Mouse (Mus musculus): ENCODE results near the gene Slco2a1. TPM values are rescaled to one million over a fixed set of nuclear protein-coding genes. Genes with fewer than 3 reads are reported as not detected.
A peak's percentile ranks its signal among the peaks of the same experiment; 100 is the strongest.

The Slco2a1 gene
- polyA plus RNA-seq, 1 experiment from 2014 or later = 0.81 TPM

- H3K9me3 ChIP-seq = no peaks in the 10 kb centered on the region
- WGBS = 54% methylated on average over 6 of the region's 6 CpGs
- H3K36me3 ChIP-seq = no peaks in the 10 kb centered on the region
- H3K27ac ChIP-seq = peak overlapping the region; percentile 67
- peaks cover 39% of the 10 kb centered on the region for H3K4me1 ChIP-seq (replicated peaks)
- no peak overlapping the region for H3K4me3 ChIP-seq (replicated peaks)
- no peaks in the 10 kb centered on the region for H3K27me3 ChIP-seq
- no peak overlapping the region for H3K9ac ChIP-seq (replicated peaks)
- ATAC-seq = peak; percentile 86
- no peak overlapping the region for H3K4me2 ChIP-seq (replicated peaks)
These were observed 2.0 kb downstream of the Slco2a1 start for GRCm38 (mm10) chr9:102990306-102991133.

- H3K9ac ChIP-seq (replicated peaks) = no peak overlapping the region
- no peaks in the 10 kb centered on the region for H3K9me3 ChIP-seq
- H3K27ac ChIP-seq = peak overlapping the region; percentile 67; the same call in 1 of the 2 replicates
- no peak overlapping the region for H3K4me2 ChIP-seq (replicated peaks)
- ATAC-seq = no peak
- no peak overlapping the region for H3K4me3 ChIP-seq (replicated peaks)
- H3K27me3 ChIP-seq = no peaks in the 10 kb centered on the region
- 81% methylated on average over 4 of the region's 4 CpGs for WGBS
- peaks cover 39% of the 10 kb centered on the region for H3K4me1 ChIP-seq (replicated peaks)
- no peaks in the 10 kb centered on the region for H3K36me3 ChIP-seq
These were observed 2.6 kb downstream of the Slco2a1 start for GRCm38 (mm10) chr9:102991134-102991406.

- WGBS = 20% methylated on average over 6 of the region's 6 CpGs
- Histone ChIP-seq H3K27me3 (no peaks in the 10 kb centered on the region), H3K9me3 (no peaks in the 10 kb centered on the region), H3K9ac (replicated peaks) (no peak overlapping the region), H3K36me3 (no peaks in the 10 kb centered on the region), H3K4me1 (replicated peaks) (peaks cover 39% of the 10 kb centered on the region), H3K4me2 (replicated peaks) (no peak overlapping the region), H3K27ac (0 out of 2 replicates have a peak overlapping the region, but pooled peaks have one; percentile 37), H3K4me3 (replicated peaks) (no peak overlapping the region)
- ATAC-seq = no peak
These were observed 4.4 kb downstream of the Slco2a1 start for GRCm38 (mm10) chr9:102992877-102993276.

GRCm38 (mm10) chr9:102993764-102994163, 5.3 kb downstream of the Slco2a1 start:
- H3K4me1 ChIP-seq (replicated peaks) = peaks cover 39% of the 10 kb centered on the region
- H3K27ac ChIP-seq = no peak overlapping the region
- no peak overlapping the region for H3K9ac ChIP-seq (replicated peaks)
- H3K36me3 ChIP-seq = no peaks in the 10 kb centered on the region
- no peak for ATAC-seq
- 0 out of 2 replicates have a peak, but pooled peaks cover 3% of the 10 kb centered on the region for H3K27me3 ChIP-seq
- no peak overlapping the region for H3K4me2 ChIP-seq (replicated peaks)
- H3K9me3 ChIP-seq = no peaks in the 10 kb centered on the region
- 79% methylated on average over 5 of the region's 5 CpGs for WGBS
- H3K4me3 ChIP-seq (replicated peaks) = no peak overlapping the region

GRCm38 (mm10) chr9:102995800-102996635, 7.5 kb downstream of the Slco2a1 start:
- 93% methylated on average over 12 of the region's 12 CpGs for WGBS
- no peak for ATAC-seq

GRCm38 (mm10) chr9:103000384-103000783, 11.9 kb downstream of the Slco2a1 start:
- H3K9me3 ChIP-seq = no peaks in the 10 kb centered on the region
- H3K4me2 ChIP-seq (replicated peaks) = no peak overlapping the region
- no peaks in the 10 kb centered on the region for H3K36me3 ChIP-seq
- no peak overlapping the region for H3K9ac ChIP-seq (replicated peaks)
- ATAC-seq = no peak
- H3K27me3 ChIP-seq = 0 out of 2 replicates have a peak, but pooled peaks cover 3% of the 10 kb centered on the region
- 77% methylated on average over 7 of the region's 7 CpGs for WGBS
- no peaks in the 10 kb centered on the region for H3K4me1 ChIP-seq (replicated peaks)
- H3K27ac ChIP-seq = no peak overlapping the region
- no peak overlapping the region for H3K4me3 ChIP-seq (replicated peaks)

More at GRCm38 (mm10) chr9:102995800-102996635, 7.5 kb downstream of the Slco2a1 start:
- Histone ChIP-seq H3K4me2 (replicated peaks) (no peak overlapping the region), H3K27me3 (0 out of 2 replicates have a peak, but pooled peaks cover 3% of the 10 kb centered on the region), H3K4me1 (replicated peaks) (peaks cover 17% of the 10 kb centered on the region), H3K9me3 (no peaks in the 10 kb centered on the region), H3K27ac (no peak overlapping the region), H3K36me3 (no peaks in the 10 kb centered on the region), H3K9ac (replicated peaks) (no peak overlapping the region), H3K4me3 (replicated peaks) (no peak overlapping the region)

GRCm38 (mm10) chr9:103004343-103004742, 15.8 kb downstream of the Slco2a1 start:
- Histone ChIP-seq H3K4me3 (replicated peaks) (no peak overlapping the region), H3K9ac (replicated peaks) (no peak overlapping the region), H3K4me1 (replicated peaks) (peaks cover 14% of the 10 kb centered on the region), H3K9me3 (no peaks in the 10 kb centered on the region), H3K27me3 (peaks cover 32% of the 10 kb centered on the region), H3K4me2 (replicated peaks) (no peak overlapping the region), H3K36me3 (no peaks in the 10 kb centered on the region), H3K27ac (no peak overlapping the region)
- no peak for ATAC-seq
- 88% methylated on average over 6 of the region's 6 CpGs for WGBS

GRCm38 (mm10) chr9:103007699-103008078, 19.2 kb downstream of the Slco2a1 start:
- peak; percentile 68 for ATAC-seq
- H3K4me2 ChIP-seq (replicated peaks) = peak overlapping the region; percentile 83
- H3K4me3 ChIP-seq (replicated peaks) = peak overlapping the region; percentile 43
- 3% methylated on average over 15 of the region's 15 CpGs for WGBS
- no peaks in the 10 kb centered on the region for H3K36me3 ChIP-seq
- H3K9me3 ChIP-seq = no peaks in the 10 kb centered on the region
- H3K4me1 ChIP-seq (replicated peaks) = peaks cover 14% of the 10 kb centered on the region
- peaks cover 44% of the 10 kb centered on the region for H3K27me3 ChIP-seq
- no peak overlapping the region for H3K27ac ChIP-seq
- peak overlapping the region; percentile 58 for H3K9ac ChIP-seq (replicated peaks)

GRCm38 (mm10) chr9:103008079-103008855, 19.8 kb downstream of the Slco2a1 start:
- ATAC-seq = peak; percentile 78
- no peaks in the 10 kb centered on the region for H3K36me3 ChIP-seq
- H3K4me2 ChIP-seq (replicated peaks) = peak overlapping the region; percentile 83
- no peaks in the 10 kb centered on the region for H3K9me3 ChIP-seq
- 2% methylated on average over 49 of the region's 50 CpGs for WGBS
- peak overlapping the region; percentile 43 for H3K4me3 ChIP-seq (replicated peaks)
- H3K27ac ChIP-seq = no peak overlapping the region
- H3K9ac ChIP-seq (replicated peaks) = peak overlapping the region; percentile 58
- peaks cover 14% of the 10 kb centered on the region for H3K4me1 ChIP-seq (replicated peaks)
- H3K27me3 ChIP-seq = peaks cover 44% of the 10 kb centered on the region

GRCm38 (mm10) chr9:103010161-103010560, 21.6 kb downstream of the Slco2a1 start:
- Histone ChIP-seq H3K36me3 (no peaks in the 10 kb centered on the region), H3K27me3 (peaks cover 44% of the 10 kb centered on the region), H3K4me1 (replicated peaks) (peaks cover 14% of the 10 kb centered on the region), H3K27ac (no peak overlapping the region), H3K9me3 (no peaks in the 10 kb centered on the region), H3K9ac (replicated peaks) (no peak overlapping the region), H3K4me3 (replicated peaks) (no peak overlapping the region), H3K4me2 (replicated peaks) (no peak overlapping the region)
- 78% methylated on average over 3 of the region's 3 CpGs for WGBS
- no peak for ATAC-seq

- Histone ChIP-seq H3K4me2 (replicated peaks) (no peak overlapping the region), H3K27me3 (peaks cover 21% of the 10 kb centered on the region), H3K4me3 (replicated peaks) (no peak overlapping the region), H3K9me3 (no peaks in the 10 kb centered on the region), H3K4me1 (replicated peaks) (peaks cover 4% of the 10 kb centered on the region), H3K36me3 (no peaks in the 10 kb centered on the region), H3K27ac (no peak overlapping the region), H3K9ac (replicated peaks) (no peak overlapping the region)
- WGBS = 8% methylated on average over 5 of the region's 5 CpGs
- ATAC-seq = no peak
These were observed 24.9 kb downstream of the Slco2a1 start for GRCm38 (mm10) chr9:103013366-103013765.

Data from midbrain, embryonic 13.5 days (tissue).